Mouse (Mus musculus) small intestine, adult 2 months (tissue): ENCODE data around the gene Rgcc. TPM values are rescaled to one million over a fixed set of nuclear protein-coding genes. Genes with fewer than 3 reads are reported as not detected.

Experiments used
- H3K27ac ChIP-seq: fragments of 200-500 bp; 2 replicates; pipeline ENCODE4 v1.5.1; 2012; ENCODE audit warnings: low read depth, low read length, control low read depth, inconsistent platforms; ENCODE audit not compliant: insufficient read depth
- H3K27me3 ChIP-seq: fragments of 200-500 bp; 2 replicates; pipeline ENCODE4 v1.6.1; 2012; ENCODE audit warnings: mild to moderate bottlenecking, moderate library complexity, low read length, inconsistent platforms; ENCODE audit not compliant: control insufficient read depth, insufficient read depth
- H3K36me3 ChIP-seq: fragments of 200-500 bp; 2 replicates; pipeline ENCODE4 v1.6.1; 2012; ENCODE audit warnings: mild to moderate bottlenecking, low read length, control low read depth, inconsistent platforms; ENCODE audit not compliant: control insufficient read depth, insufficient read depth
- H3K4me1 ChIP-seq: fragments of 200-500 bp; 2 replicates; pipeline ENCODE4 v1.6.1; 2012; ENCODE audit warnings: low read length, inconsistent platforms, mixed read lengths; ENCODE audit not compliant: control insufficient read depth, insufficient read depth, insufficient read length
- H3K4me3 ChIP-seq: fragments of 200-500 bp; 2 replicates; pipeline ENCODE4 v1.5.1; 2012; ENCODE audit warnings: low read depth, mild to moderate bottlenecking, control low read depth, inconsistent platforms, low read length, moderate library complexity
- CTCF ChIP-seq: fragments of 200-500 bp; IDR thresholded peaks from 2 replicates; pipeline ENCODE4 v1.5.1; 2012; ENCODE audit warnings: low read depth, mild to moderate bottlenecking, control low read depth, inconsistent platforms, low read length, moderate library complexity, mixed read lengths; ENCODE audit not compliant: insufficient replicate concordance, insufficient read length; ENCODE audit errors: extremely low read depth
- POLR2A ChIP-seq: fragments of 200-500 bp; IDR thresholded peaks from 2 replicates; pipeline ENCODE4 v1.6.1; 2012; ENCODE audit warnings: low read depth, mild to moderate bottlenecking, control low read depth, inconsistent platforms, low read length, moderate library complexity
- WGBS: fragments of 180-500 bp; shearing (Covaris S2); methylation state at CpG from one replicate; pipeline ENCODE4 v1.1.7; 2018; 5-methylcytosine and 5-hydroxymethylcytosine counted together
- polyA plus RNA-seq: library from polyadenylated mRNA; depleted of rRNA; stranded (reverse); fragments of >200 nt; gene quantifications from 2 replicates; pipeline ENCODE4 v1.2.3, GENCODE M21; 2012; rRNA removed

Gene Rgcc
- 29.9 and 42.1 TPM in 2 replicates for polyA plus RNA-seq

DNA sequence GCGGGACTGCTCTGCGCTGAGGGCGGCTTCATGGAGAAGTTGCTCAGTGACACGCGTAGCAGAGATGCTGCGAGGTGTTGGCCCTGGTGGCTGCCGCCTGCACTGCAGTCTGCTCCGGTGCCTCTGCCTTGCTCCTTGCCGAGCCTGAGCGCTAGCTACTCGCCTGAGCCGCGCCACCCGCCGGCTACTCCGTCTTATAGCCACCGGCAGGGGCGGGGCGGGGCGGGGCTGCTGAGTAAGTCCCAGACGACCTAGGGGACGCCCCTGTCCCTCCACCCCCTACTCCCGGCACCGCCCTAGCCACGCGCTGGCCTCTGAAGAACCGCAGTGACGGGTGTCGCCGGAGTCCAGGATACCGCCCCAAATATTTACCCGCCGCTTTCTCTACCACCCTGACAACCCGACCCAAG, at the start of gene Rgcc:
Gene Rgcc (minus strand): TSS at position 180 of the 410 bp plus-strand sequence.
- WGBS: under 1% methylated on average over 34 of the region's 34 CpGs
- H3K27ac ChIP-seq: 0 out of 2 replicates have a peak within 1 kb of the TSS, but pooled peaks have one; percentile 5

GRCm38 (mm10) chr14:79346384-79346783, 44.9 kb upstream of the Rgcc start:
- H3K36me3 ChIP-seq: peaks cover 37% of the 10 kb centered on the region
- no peak for TF ChIP-seq CTCF
- no peak for TF ChIP-seq POLR2A
- 91% methylated on average over 3 of the region's 3 CpGs for WGBS
- no peak overlapping the region for H3K27ac ChIP-seq
- H3K4me1 ChIP-seq: no peaks in the 10 kb centered on the region
- no peaks in the 10 kb centered on the region for H3K27me3 ChIP-seq
- H3K4me3 ChIP-seq: no peak overlapping the region

More for the DNA sequence above, at the start of gene Rgcc:
- peak; percentile 86 for TF ChIP-seq CTCF
- peak; percentile 78 for TF ChIP-seq POLR2A
- Histone ChIP-seq H3K36me3 (no peaks in the 10 kb centered on the region), H3K4me3 (peak within 1 kb of the TSS; percentile 66), H3K4me1 (peaks cover 13% of the 10 kb centered on the region), H3K27me3 (0 out of 2 replicates have a peak, but pooled peaks cover 5% of the 10 kb centered on the region)

DNA sequence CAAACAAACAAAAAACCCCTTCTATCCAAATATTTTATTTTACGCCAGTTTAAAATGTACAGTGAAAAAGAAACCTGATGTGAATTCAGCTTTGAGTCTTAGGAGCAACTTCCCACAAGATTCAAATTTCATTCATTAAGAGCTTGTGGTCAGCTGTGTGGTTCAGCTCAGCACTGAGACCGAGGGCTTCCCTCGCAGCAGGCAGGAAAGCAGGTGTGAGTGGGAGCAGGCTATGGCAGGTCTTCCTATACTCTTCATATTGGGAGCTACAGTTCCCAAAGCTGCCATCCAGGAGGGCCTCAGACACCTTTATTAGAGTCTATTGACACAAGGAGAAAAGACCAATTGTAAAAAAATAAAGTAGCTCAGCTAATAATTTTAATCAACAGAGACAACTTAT, 34.2 kb upstream of the Rgcc start:
- H3K4me3 ChIP-seq: no peak overlapping the region
- H3K4me1 ChIP-seq: peaks cover 3% of the 10 kb centered on the region; the same call in 1 of the 2 replicates
- H3K27me3 ChIP-seq: no peaks in the 10 kb centered on the region
- 90% methylated on average over 3 of the region's 3 CpGs for WGBS
- H3K27ac ChIP-seq: no peak overlapping the region
- peaks cover 32% of the 10 kb centered on the region for H3K36me3 ChIP-seq
- no peak for TF ChIP-seq CTCF
- TF ChIP-seq POLR2A: no peak

DNA sequence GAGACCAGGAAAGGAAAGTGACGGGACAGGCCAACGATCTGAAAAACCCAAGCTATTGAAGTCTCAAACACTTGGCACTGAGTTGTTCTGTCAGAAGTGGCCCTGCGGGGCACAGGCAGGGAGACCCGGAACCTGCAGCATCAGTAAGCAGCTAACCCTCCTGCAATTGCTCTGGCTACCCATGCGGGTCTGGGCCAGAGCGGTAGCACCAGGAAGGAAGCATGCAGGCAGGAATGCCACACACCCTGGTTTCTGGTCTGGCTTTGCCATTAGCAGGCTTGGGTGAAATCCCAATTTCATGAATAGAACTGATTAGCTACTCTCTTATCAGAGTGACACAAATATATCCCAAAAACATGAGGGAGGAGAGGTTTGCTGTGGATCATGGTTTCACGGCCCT, 30.5 kb upstream of the Rgcc start:
- H3K4me1 ChIP-seq: peaks cover 3% of the 10 kb centered on the region; the same call in 1 of the 2 replicates
- H3K4me3 ChIP-seq: no peak overlapping the region
- no peak overlapping the region for H3K27ac ChIP-seq
- 68% methylated on average over 7 of the region's 7 CpGs for WGBS
- peaks cover 18% of the 10 kb centered on the region for H3K36me3 ChIP-seq
- H3K27me3 ChIP-seq: no peaks in the 10 kb centered on the region
- TF ChIP-seq CTCF: no peak

DNA sequence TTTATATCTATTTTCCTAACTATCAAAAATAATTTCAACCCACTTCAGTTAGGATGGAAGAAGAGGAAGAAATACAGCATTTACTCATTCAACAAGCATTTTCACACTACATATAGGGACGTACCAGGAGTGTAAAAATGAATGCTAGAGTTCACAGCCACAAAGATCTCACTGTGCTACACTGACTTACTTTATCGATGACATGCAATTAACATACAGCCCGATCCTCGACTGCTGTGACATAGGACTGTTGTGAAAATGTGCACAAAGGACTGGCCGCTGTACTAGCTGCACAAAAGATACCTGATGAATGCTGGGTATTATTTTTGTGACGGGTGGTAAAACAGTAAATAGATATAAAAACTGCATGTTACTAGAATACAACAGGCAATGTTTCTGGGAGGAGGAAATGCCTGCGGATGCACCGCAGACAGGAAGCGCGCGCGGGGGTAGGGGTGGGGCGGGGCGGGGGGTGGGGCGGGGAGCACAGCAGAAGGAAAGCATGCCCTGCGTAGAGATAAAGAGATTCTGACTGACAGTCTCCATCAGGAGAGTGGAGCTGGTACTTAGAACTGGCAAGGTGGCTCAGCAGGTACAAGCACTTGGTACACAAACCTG, 29.6 kb upstream of the Rgcc start:
- no peak overlapping the region for H3K4me3 ChIP-seq
- H3K27ac ChIP-seq: no peak overlapping the region
- TF ChIP-seq CTCF (no peak), POLR2A (no peak)
- no peaks in the 10 kb centered on the region for H3K27me3 ChIP-seq
- peaks cover 13% of the 10 kb centered on the region for H3K36me3 ChIP-seq
- peaks cover 3% of the 10 kb centered on the region; the same call in 1 of the 2 replicates for H3K4me1 ChIP-seq
- WGBS: 30% methylated on average over 16 of the region's 16 CpGs

DNA sequence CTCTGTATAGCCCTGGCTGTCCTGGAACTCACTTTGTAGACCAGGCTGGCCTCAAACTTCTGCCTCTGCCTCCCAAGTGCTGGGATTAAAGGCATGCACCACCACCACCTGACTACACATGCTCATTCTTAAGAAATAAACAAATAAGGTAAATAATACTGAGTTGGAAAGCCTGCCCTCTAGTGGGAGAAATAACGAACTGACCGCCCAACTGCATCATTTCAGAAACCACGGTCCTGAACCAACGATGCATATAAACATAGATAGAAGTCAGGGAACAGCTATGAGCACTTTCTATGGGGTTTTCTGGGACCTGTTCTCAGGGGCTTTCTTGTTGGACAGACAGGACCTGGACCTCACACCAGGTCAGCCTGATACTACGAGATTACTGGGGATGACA, 25.6 kb upstream of the Rgcc start:
- TF ChIP-seq CTCF: no peak
- TF ChIP-seq POLR2A: no peak
- Histone ChIP-seq H3K36me3 (no peaks in the 10 kb centered on the region), H3K27me3 (no peaks in the 10 kb centered on the region), H3K4me1 (peaks cover 3% of the 10 kb centered on the region; the same call in 1 of the 2 replicates), H3K27ac (no peak overlapping the region), H3K4me3 (no peak overlapping the region)
- 19% methylated on average over 5 of the region's 5 CpGs for WGBS

DNA sequence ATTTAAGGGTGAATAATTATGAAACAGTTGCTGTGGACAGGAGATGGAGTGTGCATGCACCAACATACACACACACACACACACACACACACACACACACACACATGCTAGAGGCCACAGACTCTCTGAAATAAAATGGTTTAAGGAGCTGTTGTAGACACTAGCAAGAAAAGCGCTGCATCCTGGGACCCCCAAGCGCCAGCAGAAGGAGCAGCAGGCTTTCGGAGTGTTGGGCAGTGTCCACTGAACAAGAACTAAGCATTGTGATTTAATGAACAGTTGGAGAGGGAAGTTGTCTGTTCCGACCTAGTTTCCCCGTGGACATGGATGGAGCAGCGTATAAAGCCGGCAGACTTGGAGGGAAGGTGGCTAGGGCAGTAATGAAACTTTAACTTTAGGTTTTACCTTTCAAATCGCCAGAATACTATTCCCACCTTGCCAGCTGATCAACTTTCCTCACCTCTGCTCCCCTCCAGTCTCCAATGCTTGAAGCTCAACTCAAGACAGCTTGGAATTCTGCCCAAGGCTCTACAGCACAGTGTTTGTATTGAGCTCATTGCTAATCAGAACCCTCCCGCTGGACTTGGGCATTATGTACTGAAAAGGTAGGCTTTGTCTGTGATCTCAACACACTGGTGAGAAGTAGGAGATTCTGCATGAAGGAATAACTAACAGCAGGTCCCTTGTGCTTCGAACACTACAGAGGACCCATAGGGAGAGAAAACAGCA, 22.8 kb upstream of the Rgcc start:
- no peak overlapping the region for H3K27ac ChIP-seq
- H3K4me1 ChIP-seq: no peaks in the 10 kb centered on the region
- TF ChIP-seq POLR2A (no peak), CTCF (no peak)
- no peak overlapping the region for H3K4me3 ChIP-seq
- no peaks in the 10 kb centered on the region for H3K36me3 ChIP-seq
- WGBS: 74% methylated on average over 10 of the region's 10 CpGs
- no peaks in the 10 kb centered on the region for H3K27me3 ChIP-seq

GRCm38 (mm10) chr14:79321881-79322280, 20.4 kb upstream of the Rgcc start:
- Histone ChIP-seq H3K4me3 (no peak overlapping the region), H3K27ac (no peak overlapping the region), H3K4me1 (no peaks in the 10 kb centered on the region), H3K36me3 (no peaks in the 10 kb centered on the region), H3K27me3 (no peaks in the 10 kb centered on the region)
- no peak for TF ChIP-seq POLR2A
- TF ChIP-seq CTCF: no peak
- WGBS: 86% methylated on average over 5 of the region's 5 CpGs
